Mouse (Mus musculus) cortical plate, adult 2 months (tissue): ENCODE results near the gene Slc9a4. TPM values are rescaled to one million over a fixed set of nuclear protein-coding genes. Genes with fewer than 3 reads are reported as not detected.
A peak's percentile ranks its signal among the peaks of the same experiment; 100 is the strongest.

ENCODE experiments used
- H3K27ac ChIP-seq: fragments of 200-500 bp; 2 replicates; pipeline ENCODE4 v1.5.1; 2012; ENCODE audit warnings: low read length, control low read depth, inconsistent platforms; ENCODE audit not compliant: insufficient read depth
- H3K4me1 ChIP-seq: fragments of 200-500 bp; 2 replicates; pipeline ENCODE4 v1.6.1; 2011; ENCODE audit warnings: low read length; ENCODE audit not compliant: control insufficient read depth, insufficient read depth
- H3K4me3 ChIP-seq: fragments of 200-500 bp; 2 replicates; pipeline ENCODE4 v1.5.1; 2011; ENCODE audit warnings: mild to moderate bottlenecking, low read length, control low read depth; ENCODE audit not compliant: insufficient read depth
- CTCF ChIP-seq: fragments of 200-500 bp; IDR thresholded peaks from 2 replicates; pipeline ENCODE4 v1.5.1; 2011; ENCODE audit warnings: mild to moderate bottlenecking, control low read depth, low read length; ENCODE audit not compliant: insufficient read depth; ENCODE audit errors: extremely low read depth
- POLR2A ChIP-seq: fragments of 200-500 bp; IDR thresholded peaks from 2 replicates; pipeline ENCODE4 v1.6.1; 2011; ENCODE audit warnings: mild to moderate bottlenecking, low read length, control low read depth; ENCODE audit not compliant: insufficient read depth; ENCODE audit errors: extremely low read depth
- polyA plus RNA-seq: library from polyadenylated mRNA; depleted of rRNA; stranded (reverse); fragments of >200 nt; gene quantifications from 2 replicates; pipeline ENCODE4 v1.2.3, GENCODE M21; 2012

Gene Slc9a4
- polyA plus RNA-seq, 1 experiment = 0.33 TPM

GRCm38 (mm10) chr1:40600394-40601327 lies 20.8 kb downstream of the Slc9a4 start:
- no peak for TF ChIP-seq CTCF
- TF ChIP-seq POLR2A = no peak
- peak overlapping the region; percentile 16 for H3K4me3 ChIP-seq
- no peak overlapping the region for H3K27ac ChIP-seq
- no peaks in the 10 kb centered on the region for H3K4me1 ChIP-seq

DNA sequence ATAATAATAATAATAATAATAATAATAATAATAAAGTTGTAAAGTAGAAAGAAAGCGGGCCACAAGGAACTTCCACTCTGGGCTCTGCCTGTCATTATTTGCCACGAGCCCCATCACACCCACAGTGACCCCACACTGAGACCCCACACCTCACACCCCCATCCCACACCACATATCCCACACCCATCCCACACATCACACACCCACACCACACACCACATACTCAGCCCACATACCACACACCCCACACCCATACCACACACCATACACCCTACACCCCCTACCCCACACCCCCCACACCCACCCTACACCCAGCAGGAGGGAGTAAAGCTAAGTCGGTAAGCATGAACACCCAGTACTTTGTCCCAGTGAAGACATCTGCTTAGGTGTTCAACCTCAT lies 21.6 kb downstream of the Slc9a4 start:
- Histone ChIP-seq H3K4me3 (no peak overlapping the region), H3K27ac (no peak overlapping the region), H3K4me1 (no peaks in the 10 kb centered on the region)
- TF ChIP-seq CTCF (no peak), POLR2A (no peak)

GRCm38 (mm10) chr1:40613219-40613618 lies 33.3 kb downstream of the Slc9a4 start:
- Histone ChIP-seq H3K4me3 (no peak overlapping the region), H3K4me1 (no peaks in the 10 kb centered on the region), H3K27ac (no peak overlapping the region)
- TF ChIP-seq CTCF (no peak), POLR2A (no peak)

DNA sequence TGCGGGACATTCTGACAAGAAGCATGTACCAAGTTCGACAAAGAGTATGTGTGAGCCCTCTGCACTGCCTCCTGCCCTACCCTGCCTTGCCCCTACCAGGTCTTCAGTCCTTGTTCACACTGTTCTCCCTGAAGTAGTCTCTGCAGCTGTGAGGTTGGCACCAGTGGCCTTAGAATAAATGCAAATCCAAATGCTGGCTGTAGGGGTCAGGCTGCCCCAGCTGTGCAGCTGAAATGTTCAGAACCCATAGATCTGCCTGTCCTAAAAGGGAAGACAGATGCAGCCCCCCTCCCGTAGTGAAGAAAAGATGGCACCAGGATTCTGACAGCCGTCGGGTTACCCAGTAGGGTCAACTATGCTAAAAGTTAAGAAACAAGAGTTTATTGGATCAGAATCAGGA lies 39.2 kb downstream of the Slc9a4 start:
- H3K4me3 ChIP-seq = no peak overlapping the region
- H3K27ac ChIP-seq = no peak overlapping the region
- no peaks in the 10 kb centered on the region for H3K4me1 ChIP-seq
- TF ChIP-seq POLR2A (no peak), CTCF (peak; percentile 35; the same call in 1 of the 2 replicates)

- TF ChIP-seq CTCF (no peak), POLR2A (no peak)
- no peak overlapping the region for H3K27ac ChIP-seq
- no peak overlapping the region for H3K4me3 ChIP-seq
Measured at GRCm38 (mm10) chr1:40619871-40620270, 40.0 kb downstream of the Slc9a4 start.

GRCm38 (mm10) chr1:40624954-40625353 lies 45.1 kb downstream of the Slc9a4 start:
- TF ChIP-seq CTCF = no peak
- TF ChIP-seq POLR2A = no peak
- H3K4me1 ChIP-seq = no peaks in the 10 kb centered on the region
- H3K27ac ChIP-seq = no peak overlapping the region
- H3K4me3 ChIP-seq = no peak overlapping the region

More at GRCm38 (mm10) chr1:40619871-40620270, 40.0 kb downstream of the Slc9a4 start:
- H3K4me1 ChIP-seq = no peaks in the 10 kb centered on the region

- no peak overlapping the region for H3K27ac ChIP-seq
- no peak overlapping the region for H3K4me3 ChIP-seq
- no peak for TF ChIP-seq POLR2A
- TF ChIP-seq CTCF = no peak
- H3K4me1 ChIP-seq = no peaks in the 10 kb centered on the region
Measured at GRCm38 (mm10) chr1:40626954-40627353, 47.1 kb downstream of the Slc9a4 start.

DNA sequence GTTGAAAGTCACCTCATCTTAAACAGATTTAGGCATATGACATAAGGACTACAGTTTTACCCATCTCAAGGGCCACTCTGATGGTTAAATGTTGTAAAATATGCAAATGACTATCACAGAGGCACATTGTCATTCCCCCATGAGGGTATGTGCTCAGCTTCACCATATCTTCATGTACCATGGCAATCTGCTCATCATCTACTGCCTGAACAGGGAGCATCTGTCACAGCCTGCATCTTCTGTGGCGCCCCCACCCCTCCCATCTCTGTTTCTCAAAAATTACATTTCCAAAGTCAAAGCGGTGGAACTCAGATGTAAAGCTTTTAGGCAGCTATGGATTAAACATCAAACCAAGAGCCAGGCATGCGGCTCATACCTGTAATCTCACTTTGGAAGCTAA lies 48.6 kb downstream of the Slc9a4 start:
- TF ChIP-seq CTCF (no peak), POLR2A (no peak)
- Histone ChIP-seq H3K4me3 (no peak overlapping the region), H3K4me1 (no peaks in the 10 kb centered on the region), H3K27ac (no peak overlapping the region)

DNA sequence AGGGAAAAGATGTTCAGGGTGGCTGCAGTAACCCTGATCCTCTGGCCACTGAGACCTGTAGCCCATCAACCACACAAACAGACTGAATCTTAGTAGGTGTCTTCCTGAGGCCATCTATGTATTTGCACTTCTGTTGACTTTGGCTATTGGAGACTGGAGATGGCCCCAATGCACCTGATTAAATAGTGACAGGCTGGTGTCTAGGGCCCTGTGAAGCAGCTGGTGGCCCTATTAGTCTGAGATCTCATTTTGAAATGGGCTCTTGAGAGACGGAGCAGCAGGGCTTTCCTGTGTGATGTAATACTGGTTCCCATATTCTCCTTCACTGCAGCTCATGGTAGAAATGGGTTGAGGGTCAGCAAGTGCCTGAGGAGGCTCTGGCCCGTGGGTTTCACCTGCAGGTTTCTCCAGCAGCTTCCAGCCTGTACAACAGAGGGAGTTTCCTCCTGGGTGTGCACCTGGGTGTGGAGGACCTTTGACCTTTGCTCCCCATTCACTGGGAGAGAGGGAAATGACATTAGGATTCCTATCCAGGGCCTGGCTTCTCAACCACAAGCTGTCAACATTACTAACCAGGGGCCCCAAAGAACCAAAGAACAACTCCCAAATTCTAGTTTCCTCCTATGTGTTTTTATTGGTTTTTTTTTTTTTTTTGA lies 52.7 kb downstream of the Slc9a4 start:
- H3K27ac ChIP-seq = no peak overlapping the region
- TF ChIP-seq CTCF (no peak), POLR2A (no peak)
- H3K4me1 ChIP-seq = no peaks in the 10 kb centered on the region
- no peak overlapping the region for H3K4me3 ChIP-seq
